Mouse (Mus musculus) MEL (cell line): Measurements from ENCODE around the gene Ube2l6. TPM values are rescaled to one million over a fixed set of nuclear protein-coding genes. Genes with fewer than 3 reads are reported as not detected.

Experiments
- DNase-seq: peaks from one replicate; pipeline ENCODE4 v3.0.0; 2011; ENCODE audit warnings: low read depth, low spot score
- H3K27ac ChIP-seq: 2 replicates; pipeline ENCODE4 v1.5.1; 2012; ENCODE audit warnings: low read depth, mild to moderate bottlenecking, control low read depth, low read length, moderate library complexity; ENCODE audit not compliant: control insufficient read depth
- H3K27me3 ChIP-seq, 2 experiments: fragments of 150-350 bp in 1 of 2; sonication (generic) in 1 of 2; 2 replicates each; pipeline ENCODE4 v1.6.1; 2012; ENCODE audit warnings: low read length in 2 of 2, mild to moderate bottlenecking in 2 of 2, improper control_type of control experiment in 1 of 2, moderate library complexity in 1 of 2; ENCODE audit not compliant: insufficient read depth in 2 of 2, control insufficient read depth in 1 of 2
- H3K36me3 ChIP-seq, 2 experiments: 2 replicates each; pipeline ENCODE4 v1.6.1; 2012 to 2014; ENCODE audit warnings: low read length in 2 of 2, improper control_type of control experiment in 1 of 2, inconsistent platforms in 1 of 2, mild to moderate bottlenecking in 1 of 2; ENCODE audit not compliant: insufficient read depth in 2 of 2, control insufficient read depth in 1 of 2
- H3K4me1 ChIP-seq, 2 experiments: fragments of 150-350 bp in 1 of 2; sonication (generic) in 1 of 2; 2 replicates each; pipeline ENCODE4 v1.6.1; 2012; ENCODE audit warnings: low read length in 2 of 2, improper control_type of control experiment in 1 of 2, mild to moderate bottlenecking in 1 of 2; ENCODE audit not compliant: insufficient read depth in 2 of 2, control insufficient read depth in 1 of 2
- H3K4me3 ChIP-seq, 2 experiments: fragments of 150-350 bp in 1 of 2; sonication (generic) in 1 of 2; 2 replicates each; pipeline ENCODE4 v1.5.1; 2012; ENCODE audit warnings: low read depth in 2 of 2, low read length in 2 of 2, mild to moderate bottlenecking in 2 of 2, moderate library complexity in 2 of 2, control low read depth in 1 of 2, improper control_type of control experiment in 1 of 2; ENCODE audit not compliant: control insufficient read depth in 1 of 2, insufficient read depth in 1 of 2
- H3K79me2 ChIP-seq: 2 replicates; pipeline ENCODE4 v1.6.1; 2012; ENCODE audit warnings: mild to moderate bottlenecking, low read length, moderate library complexity; ENCODE audit not compliant: control insufficient read depth, poor library complexity, insufficient read depth
- H3K9ac ChIP-seq: 2 replicates; pipeline ENCODE4 v1.6.1; 2012; ENCODE audit warnings: low read depth, mild to moderate bottlenecking, control low read depth, low read length, moderate library complexity; ENCODE audit not compliant: control insufficient read depth, poor library complexity, severe bottlenecking
- H3K9me3 ChIP-seq: fragments of 150-350 bp; sonication (generic); replicated peaks from 2 replicates; pipeline ENCODE4 v1.6.1; 2012; ENCODE audit warnings: mild to moderate bottlenecking, low read length, improper control_type of control experiment, moderate library complexity; ENCODE audit not compliant: insufficient read depth
- BHLHE40 ChIP-seq: IDR thresholded peaks from 2 replicates; pipeline ENCODE4 v1.6.1; 2012; ENCODE audit warnings: low read depth, mild to moderate bottlenecking, inconsistent platforms, low read length, improper control_type of control experiment, borderline replicate concordance
- CHD2 ChIP-seq: IDR thresholded peaks from 2 replicates; pipeline ENCODE4 v1.6.1; 2011; ENCODE audit warnings: low read length, improper control_type of control experiment
- E2F4 ChIP-seq: IDR thresholded peaks from 2 replicates; pipeline ENCODE4 v1.6.1; 2011; ENCODE audit warnings: low read depth, low read length, improper control_type of control experiment, borderline replicate concordance
- ELF1 ChIP-seq: IDR thresholded peaks from 2 replicates; pipeline ENCODE4 v1.6.1; 2014; ENCODE audit warnings: low read depth, mild to moderate bottlenecking, inconsistent platforms, low read length, improper control_type of control experiment, moderate library complexity
- GABPA ChIP-seq: IDR thresholded peaks from 2 replicates; pipeline ENCODE4 v1.6.1; 2012; ENCODE audit warnings: low read depth, mild to moderate bottlenecking, inconsistent platforms, low read length, improper control_type of control experiment, moderate library complexity
- HCFC1 ChIP-seq: IDR thresholded peaks from 2 replicates; pipeline ENCODE4 v1.6.1; 2012; ENCODE audit warnings: low read depth, mild to moderate bottlenecking, inconsistent platforms, low read length, improper control_type of control experiment, moderate library complexity
- KAT2A ChIP-seq: conservative IDR thresholded peaks from 2 replicates; pipeline ENCODE4 v1.6.1; 2012; ENCODE audit warnings: low read depth, low read length, improper control_type of control experiment, inconsistent platforms
- MAX ChIP-seq: IDR thresholded peaks from 2 replicates; pipeline ENCODE4 v1.6.1; 2011; ENCODE audit warnings: low read length, improper control_type of control experiment
- MAZ ChIP-seq: IDR thresholded peaks from 2 replicates; pipeline ENCODE4 v1.6.1; 2012; ENCODE audit warnings: low read depth, mild to moderate bottlenecking, inconsistent platforms, low read length, improper control_type of control experiment
- MEF2A ChIP-seq: IDR thresholded peaks from 2 replicates; pipeline ENCODE4 v1.6.1; 2014; ENCODE audit warnings: low read depth, mild to moderate bottlenecking, inconsistent platforms, low read length, improper control_type of control experiment; ENCODE audit not compliant: poor library complexity, insufficient replicate concordance, severe bottlenecking; ENCODE audit errors: extremely low read depth
- MXI1 ChIP-seq: IDR thresholded peaks from 2 replicates; pipeline ENCODE4 v1.6.1; 2011; ENCODE audit warnings: mild to moderate bottlenecking, low read depth, low read length, improper control_type of control experiment
- NELFE ChIP-seq: IDR thresholded peaks from 2 replicates; pipeline ENCODE4 v1.6.1; 2011; ENCODE audit warnings: low read depth, low read length, improper control_type of control experiment
- POLR2AphosphoS2 ChIP-seq: IDR thresholded peaks from 2 replicates; pipeline ENCODE4 v1.6.1; 2011; ENCODE audit warnings: low read length, improper control_type of control experiment
- POLR2AphosphoS5 ChIP-seq: IDR thresholded peaks from 2 replicates; pipeline ENCODE4 v1.6.1; 2012; ENCODE audit warnings: low read depth, borderline replicate concordance, mild to moderate bottlenecking, inconsistent platforms, low read length, moderate library complexity, mixed read lengths
- RAD21 ChIP-seq: IDR thresholded peaks from 2 replicates; pipeline ENCODE4 v1.6.1; 2011; ENCODE audit warnings: mild to moderate bottlenecking, low read depth, low read length, improper control_type of control experiment
- SIN3A ChIP-seq: IDR thresholded peaks from 2 replicates; pipeline ENCODE4 v1.6.1; 2012; ENCODE audit warnings: low read length, improper control_type of control experiment, inconsistent platforms
- TAL1 ChIP-seq: IDR thresholded peaks from 2 replicates; pipeline ENCODE4 v1.6.1; 2012; ENCODE audit warnings: mild to moderate bottlenecking, inconsistent platforms, low read length, moderate library complexity, mixed read lengths
- TBP ChIP-seq: IDR thresholded peaks from 2 replicates; pipeline ENCODE4 v1.8.0; 2011; ENCODE audit warnings: low read depth, low read length, improper control_type of control experiment
- USF1 ChIP-seq: IDR thresholded peaks from 2 replicates; pipeline ENCODE4 v1.6.1; 2014; ENCODE audit warnings: low read depth, mild to moderate bottlenecking, inconsistent platforms, low read length, improper control_type of control experiment, moderate library complexity
- USF2 ChIP-seq, 2 experiments: IDR thresholded peaks; 2 replicates each; pipeline ENCODE4 v1.6.1; 2011 to 2012; ENCODE audit warnings: improper control_type of control experiment in 2 of 2, low read length in 2 of 2, borderline replicate concordance in 1 of 2, inconsistent platforms in 1 of 2, low read depth in 1 of 2, mild to moderate bottlenecking in 1 of 2; ENCODE audit not compliant: insufficient read depth in 1 of 2
- ZC3H11A ChIP-seq: IDR thresholded peaks from 2 replicates; pipeline ENCODE4 v1.6.1; 2012; ENCODE audit warnings: low read depth, mild to moderate bottlenecking, inconsistent platforms, low read length, improper control_type of control experiment
- ZKSCAN1 ChIP-seq: IDR thresholded peaks from 2 replicates; pipeline ENCODE4 v1.6.1; 2012; ENCODE audit warnings: low read depth, mild to moderate bottlenecking, inconsistent platforms, low read length, improper control_type of control experiment, moderate library complexity
- polyA plus RNA-seq, 2 experiments: library from polyadenylated mRNA; stranded (reverse) in 1 of 2; unstranded in 1 of 2; fragments of >175 nt in 1 of 2; fragments of >200 nt in 1 of 2; gene quantifications; 2 replicates each; pipeline versions ENCODE4 v1.2.1 to v1.2.4; 2012; ENCODE audit warnings: low replicate concordance in 2 of 2, low read depth in 1 of 2; ENCODE audit not compliant: insufficient read length in 2 of 2, insufficient read depth in 1 of 2, missing spikeins in 1 of 2
- total RNA-seq: library from RNA; depleted of rRNA; stranded (reverse); fragments of 300-350 nt; gene quantifications from 2 replicates; pipeline ENCODE4 v1.2.3, GENCODE M21; 2012

The Ube2l6 gene
- total and polyA plus RNA-seq, 3 experiments = 17.5 to 37.0 TPM; not detected in 1

GRCm38 (mm10) chr2:84822552-84822951 is 23.9 kb downstream of the Ube2l6 start, which contains the start of gene Smtnl1:
Gene Smtnl1 (minus strand): TSS chr2:84822652.
- H3K4me1 ChIP-seq = peaks cover 5 to 22% of the 10 kb centered on the region in 2 experiments; a peak in 3 of 4 replicates
- H3K36me3 ChIP-seq = peaks cover 0 to 2% of the 10 kb centered on the region in 2 experiments; a peak in 2 of 4 replicates
- no peak for DNase-seq
- no peak within 1 kb of the TSS for H3K27ac ChIP-seq
- H3K9ac ChIP-seq = no peak within 1 kb of the TSS
- H3K79me2 ChIP-seq = peaks cover 7% of the 10 kb centered on the region
- no peak within 1 kb of the TSS for H3K4me3 ChIP-seq
- no peaks in the 10 kb centered on the region for H3K27me3 ChIP-seq
- no peaks in the 10 kb centered on the region for H3K9me3 ChIP-seq
- TF ChIP-seq TBP (no peak), RAD21 (no peak), CHD2 (no peak), POLR2AphosphoS2 (no peak), NELFE (no peak), GABPA (no peak), MXI1 (no peak), BHLHE40 (no peak), SIN3A (no peak), POLR2AphosphoS5 (no peak), KAT2A (no peak), MAX (no peak), HCFC1 (no peak), MAZ (no peak), E2F4 (no peak), ZKSCAN1 (no peak), USF2 (IDR thresholded peaks at IDR 0.05; ENCODE audit: borderline replicate concordance in 1 of 2, insufficient read depth in 1 of 2, low read depth in 1 of 2, low read length in 2 of 2) (no peak), ZC3H11A (no peak), ELF1 (no peak), USF1 (no peak)
- TF ChIP-seq, all 39 proteins: peak for 0

- DNase-seq = peak; percentile 43
- no peak for TF ChIP-seq KAT2A
- TF ChIP-seq MEF2A = no peak
- TF ChIP-seq TAL1 = peak; percentile 51
- Histone ChIP-seq H3K27me3 (no peaks in the 10 kb centered on the region), H3K9me3 (no peaks in the 10 kb centered on the region), H3K9ac (no peak overlapping the region), H3K27ac (no peak overlapping the region), H3K4me1 (peaks cover 5 to 25% of the 10 kb centered on the region in 2 experiments; a peak in 3 of 4 replicates), H3K36me3 (peaks cover 0 to 5% of the 10 kb centered on the region in 2 experiments; a peak in 2 of 4 replicates), H3K4me3 (no peak overlapping the region), H3K79me2 (peaks cover 13% of the 10 kb centered on the region)
These were observed 24.6 kb downstream of the Ube2l6 start for GRCm38 (mm10) chr2:84823237-84823636.
